Mouse (Mus musculus) hindbrain, embryonic 16.5 days (tissue): ENCODE measurements around the gene Mreg. TPM values are rescaled to one million over a fixed set of nuclear protein-coding genes. Genes with fewer than 3 reads are reported as not detected.

ENCODE experiments used
- ATAC-seq: fragments of 200-750 bp; cut with Nextera tagmentation; 2 replicates; pipeline ENCODE4 v1.8.0; 2017; ENCODE audit warnings: moderate TSS enrichment, moderate library complexity
- H3K27ac ChIP-seq: fragments of 300-500 bp; sonication (generic); 2 replicates; pipeline ENCODE4 v1.5.1; 2014; ENCODE audit warnings: low read depth, mild to moderate bottlenecking, control low read depth, low read length, moderate library complexity
- H3K27me3 ChIP-seq: fragments of 300-500 bp; sonication (generic); replicated peaks from 2 replicates; pipeline ENCODE4 v1.6.1; 2014; ENCODE audit warnings: low read length; ENCODE audit not compliant: control insufficient read depth, insufficient read depth
- H3K36me3 ChIP-seq: fragments of 300-500 bp; sonication (generic); 2 replicates; pipeline ENCODE4 v1.6.1; 2014; ENCODE audit warnings: mild to moderate bottlenecking, low read length, moderate library complexity, mixed read lengths; ENCODE audit not compliant: control insufficient read depth, insufficient read depth
- H3K4me1 ChIP-seq: fragments of 300-500 bp; sonication (generic); 2 replicates; pipeline ENCODE4 v1.6.1; 2014; ENCODE audit warnings: low read depth, low read length; ENCODE audit not compliant: control insufficient read depth, insufficient read depth
- H3K4me2 ChIP-seq: fragments of 300-500 bp; sonication (generic); 2 replicates; pipeline ENCODE4 v1.6.1; 2014; ENCODE audit warnings: mild to moderate bottlenecking, low read length, control low read depth, moderate library complexity
- H3K4me3 ChIP-seq: fragments of 300-500 bp; sonication (generic); 2 replicates; pipeline ENCODE4 v1.5.1; 2014; ENCODE audit warnings: mild to moderate bottlenecking, low read length, control low read depth, moderate library complexity
- H3K9ac ChIP-seq: fragments of 300-500 bp; sonication (generic); 2 replicates; pipeline ENCODE4 v1.6.1; 2014; ENCODE audit warnings: low read depth, mild to moderate bottlenecking, control low read depth, low read length, moderate library complexity
- H3K9me3 ChIP-seq: fragments of 300-500 bp; sonication (generic); 2 replicates; pipeline ENCODE4 v1.6.1; 2014; ENCODE audit warnings: mild to moderate bottlenecking, low read length, moderate library complexity; ENCODE audit not compliant: control insufficient read depth
- WGBS: fragments of 180-500 bp; shearing (Covaris S2); extraction: QIAGEN DNeasy Blood & Tissue Kit; methylation state at CpG from one replicate; pipeline ENCODE4 v1.1.7; 2014; 5-methylcytosine and 5-hydroxymethylcytosine counted together
- polyA plus RNA-seq: library from polyadenylated mRNA; unstranded; fragments of >200 nt; fragmentation: Nextera tagmentation; extraction: Ambion mirVana; gene quantifications from 2 replicates; pipeline ENCODE4 v1.2.1, GENCODE M21; 2015

Gene Mreg
- polyA plus RNA-seq, 1 experiment from 2014 or later, result 2.7 TPM

- no peak overlapping the region for H3K4me2 ChIP-seq
- H3K27me3 ChIP-seq, result no peaks in the 10 kb centered on the region
- H3K27ac ChIP-seq, result no peak overlapping the region
- no peak overlapping the region for H3K9ac ChIP-seq
- no peaks in the 10 kb centered on the region for H3K4me1 ChIP-seq
- H3K9me3 ChIP-seq, result no peaks in the 10 kb centered on the region
- ATAC-seq, result no peak
- no peaks in the 10 kb centered on the region for H3K36me3 ChIP-seq
- WGBS, result 87% methylated on average over 2 of the region's 2 CpGs
- H3K4me3 ChIP-seq, result no peak overlapping the region
These were observed 10.0 kb downstream of the Mreg start for GRCm38 (mm10) chr1:72202068-72202467.

- H3K36me3 ChIP-seq, result no peaks in the 10 kb centered on the region
- no peaks in the 10 kb centered on the region for H3K27me3 ChIP-seq
- no peak overlapping the region for H3K4me2 ChIP-seq
- no peaks in the 10 kb centered on the region for H3K4me1 ChIP-seq
- 97% methylated on average over 3 of the region's 3 CpGs for WGBS
- no peaks in the 10 kb centered on the region for H3K9me3 ChIP-seq
- no peak overlapping the region for H3K27ac ChIP-seq
- no peak overlapping the region for H3K9ac ChIP-seq
- H3K4me3 ChIP-seq, result no peak overlapping the region
- no peak for ATAC-seq
These were observed 11.0 kb downstream of the Mreg start for GRCm38 (mm10) chr1:72201126-72201525.

- no peak overlapping the region for H3K9ac ChIP-seq
- 55% methylated on average over 10 of the region's 10 CpGs for WGBS
- no peaks in the 10 kb centered on the region for H3K4me1 ChIP-seq
- no peak overlapping the region for H3K4me3 ChIP-seq
- H3K27ac ChIP-seq, result no peak overlapping the region
- H3K27me3 ChIP-seq, result no peaks in the 10 kb centered on the region
- no peaks in the 10 kb centered on the region for H3K9me3 ChIP-seq
- H3K4me2 ChIP-seq, result no peak overlapping the region
- no peaks in the 10 kb centered on the region for H3K36me3 ChIP-seq
- no peak for ATAC-seq
These were observed 13.8 kb downstream of the Mreg start for GRCm38 (mm10) chr1:72198142-72198806.

GRCm38 (mm10) chr1:72196626-72197359 lies 15.3 kb downstream of the Mreg start:
- Histone ChIP-seq H3K27me3 (no peaks in the 10 kb centered on the region), H3K27ac (no peak overlapping the region), H3K4me2 (no peak overlapping the region), H3K36me3 (no peaks in the 10 kb centered on the region), H3K4me3 (no peak overlapping the region), H3K9ac (no peak overlapping the region), H3K9me3 (no peaks in the 10 kb centered on the region), H3K4me1 (no peaks in the 10 kb centered on the region)
- 73% methylated on average over 10 of the region's 10 CpGs for WGBS
- ATAC-seq, result no peak

- H3K27ac ChIP-seq, result no peak overlapping the region
- H3K27me3 ChIP-seq, result no peaks in the 10 kb centered on the region
- H3K4me3 ChIP-seq, result no peak overlapping the region
- no peaks in the 10 kb centered on the region for H3K4me1 ChIP-seq
- no peaks in the 10 kb centered on the region for H3K9me3 ChIP-seq
- no peak for ATAC-seq
- WGBS, result 81% methylated on average over 5 of the region's 5 CpGs
- H3K36me3 ChIP-seq, result no peaks in the 10 kb centered on the region
- no peak overlapping the region for H3K9ac ChIP-seq
- H3K4me2 ChIP-seq, result no peak overlapping the region
These were observed 16.0 kb downstream of the Mreg start for GRCm38 (mm10) chr1:72196123-72196522.

DNA sequence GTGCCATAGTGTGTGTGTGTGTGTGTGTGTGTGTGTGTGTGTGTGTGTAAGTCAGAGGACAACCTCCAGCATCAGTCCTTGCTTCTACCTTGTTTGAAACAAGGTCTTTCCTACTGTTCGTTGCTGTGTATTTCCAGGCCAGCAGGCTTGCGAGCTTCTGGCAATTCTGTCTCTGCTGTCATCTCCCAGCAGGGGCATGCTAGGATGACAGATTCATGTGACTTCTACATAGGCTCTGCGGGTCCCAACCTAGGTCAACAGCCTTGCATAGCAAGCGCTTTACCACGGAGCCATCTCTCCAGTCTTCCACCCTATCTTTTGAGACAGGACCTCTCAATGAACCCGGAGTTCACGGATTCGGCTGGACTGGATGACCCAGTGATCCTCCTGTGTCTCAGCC lies 20.7 kb downstream of the Mreg start:
- no peak overlapping the region for H3K4me2 ChIP-seq
- no peak overlapping the region for H3K4me3 ChIP-seq
- H3K9me3 ChIP-seq, result no peaks in the 10 kb centered on the region
- no peak for ATAC-seq
- H3K36me3 ChIP-seq, result no peaks in the 10 kb centered on the region
- WGBS, result 91% methylated on average over 8 of the region's 8 CpGs
- no peak overlapping the region for H3K9ac ChIP-seq
- no peaks in the 10 kb centered on the region for H3K4me1 ChIP-seq
- no peaks in the 10 kb centered on the region for H3K27me3 ChIP-seq
- no peak overlapping the region for H3K27ac ChIP-seq

DNA sequence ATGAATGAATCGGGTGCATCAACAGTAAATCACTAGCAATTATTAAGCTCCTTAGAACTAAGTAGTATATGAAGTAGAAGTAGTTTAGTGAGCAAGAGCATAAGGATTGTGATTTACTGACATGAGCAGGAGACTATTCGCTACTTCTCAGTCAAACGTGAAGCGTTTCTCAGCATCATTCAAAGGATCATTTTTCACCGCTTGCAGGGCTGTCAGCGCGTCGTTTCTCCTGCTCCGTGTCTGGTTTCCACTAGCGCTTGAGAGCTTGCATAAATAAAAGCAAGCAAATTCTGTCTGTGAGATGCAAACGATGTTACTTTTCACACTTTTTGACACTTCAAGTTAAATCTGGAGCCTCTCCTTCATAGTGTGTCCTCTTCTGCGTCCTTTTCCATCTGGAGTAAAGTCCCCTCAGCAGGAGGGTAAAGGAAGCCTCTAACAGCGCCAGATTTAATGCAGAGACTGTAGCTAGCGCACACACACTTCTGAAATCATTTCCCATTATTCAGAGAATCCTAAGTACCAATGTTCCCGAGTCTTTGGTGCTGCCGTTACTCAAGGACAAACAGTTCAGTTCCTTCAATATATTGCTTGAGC lies 23.9 kb downstream of the Mreg start:
- no peak for ATAC-seq
- no peaks in the 10 kb centered on the region for H3K27me3 ChIP-seq
- no peaks in the 10 kb centered on the region; the same call in 1 of the 2 replicates for H3K4me1 ChIP-seq
- H3K36me3 ChIP-seq, result no peaks in the 10 kb centered on the region
- WGBS, result 55% methylated on average over 16 of the region's 16 CpGs
- no peaks in the 10 kb centered on the region for H3K9me3 ChIP-seq
- no peak overlapping the region for H3K4me3 ChIP-seq
- no peak overlapping the region for H3K27ac ChIP-seq
- H3K9ac ChIP-seq, result no peak overlapping the region
- peak overlapping the region; percentile 40 for H3K4me2 ChIP-seq

GRCm38 (mm10) chr1:72187486-72187885 lies 24.6 kb downstream of the Mreg start:
- WGBS, result 54% methylated on average over 10 of the region's 10 CpGs
- ATAC-seq, result no peak
- peak overlapping the region; percentile 3; the same call in 1 of the 2 replicates for H3K4me2 ChIP-seq
- H3K27ac ChIP-seq, result no peak overlapping the region
- H3K4me3 ChIP-seq, result no peak overlapping the region
- no peaks in the 10 kb centered on the region for H3K27me3 ChIP-seq
- H3K4me1 ChIP-seq, result peaks cover 3% of the 10 kb centered on the region
- H3K9ac ChIP-seq, result no peak overlapping the region
- H3K9me3 ChIP-seq, result no peaks in the 10 kb centered on the region
- H3K36me3 ChIP-seq, result no peaks in the 10 kb centered on the region

GRCm38 (mm10) chr1:72186151-72186550 lies 26.0 kb downstream of the Mreg start:
- WGBS, result 93% methylated on average over 5 of the region's 5 CpGs

More at GRCm38 (mm10) chr1:72186151-72186550, 26.0 kb downstream of the Mreg start:
- Histone ChIP-seq H3K4me3 (no peak overlapping the region), H3K27me3 (no peaks in the 10 kb centered on the region), H3K36me3 (no peaks in the 10 kb centered on the region), H3K27ac (no peak overlapping the region), H3K9me3 (no peaks in the 10 kb centered on the region), H3K4me1 (peaks cover 3% of the 10 kb centered on the region), H3K4me2 (no peak overlapping the region), H3K9ac (no peak overlapping the region)
- ATAC-seq, result no peak
